In genomic region chr5:92386643-92387042, GRCm38 (mm10) we compare ENCODE assay signal across 12 mouse cellular contexts. TPM values are rescaled to one million over a fixed set of nuclear protein-coding genes. Genes with fewer than 3 reads are reported as not detected.
A peak's percentile ranks its signal among the peaks of the same experiment; 100 is the strongest.
DNase-seq lines count a peak whose midpoint lies in the region; ATAC-seq and TF ChIP-seq lines count a peak whose summit lies in the region.
"Had no signal": no experiment of that assay in that cellular context is flagged by ENCODE, and none has a peak within 500 bp of the region (broad histone marks: within the 10 kb centered on the region; RNA-seq: fewer than 3 reads in every experiment).

No protein-coding gene starts in this region.

- H3K27ac ChIP-seq in forebrain, postnatal 0 days (ENCODE audit: low read depth, low read length), result no peak overlapping the region
- H3K27ac ChIP-seq in forebrain, embryonic 15.5 days (replicated peaks), result no peak overlapping the region
- peak overlapping the region; percentile 85 for H3K27ac ChIP-seq in heart, embryonic 13.5 days (replicated peaks)
- no peak overlapping the region for H3K27ac ChIP-seq in liver, embryonic 11.5 days (ENCODE audit: low read depth, low read length)
- no peak overlapping the region for H3K27ac ChIP-seq in forebrain, embryonic 13.5 days
- H3K27ac ChIP-seq: midbrain, embryonic 10.5 days had no signal

- no peak overlapping the region for H3K9ac ChIP-seq in forebrain, postnatal 0 days
- H3K9ac ChIP-seq in forebrain, embryonic 15.5 days (replicated peaks), result no peak overlapping the region
- no peak overlapping the region for H3K9ac ChIP-seq in heart, embryonic 13.5 days
- H3K9ac ChIP-seq in liver, embryonic 11.5 days (ENCODE audit: low read depth, low read length), result no peak overlapping the region
- H3K9ac ChIP-seq in forebrain, embryonic 13.5 days, result no peak overlapping the region

- no peak for DNase-seq in forebrain, postnatal 0 days
- DNase-seq in liver, embryonic 11.5 days (ENCODE audit: low spot score), result no peak
- no peak for DNase-seq in spleen, postnatal 10 days (ENCODE audit: low spot score in 2 of 2)
- DNase-seq in cerebellum, adult 18-20 months, result no peak
- DNase-seq: B cell, adult 2 months; cerebellum, postnatal 25 days had no signal

- WGBS in forebrain, postnatal 0 days, result 41% methylated on average over 6 of the region's 6 CpGs
- WGBS in forebrain, embryonic 15.5 days, result 53% methylated on average over 6 of the region's 6 CpGs
- 13% methylated on average over 6 of the region's 6 CpGs for WGBS in heart, embryonic 13.5 days
- WGBS in liver, embryonic 11.5 days, result 28% methylated on average over 6 of the region's 6 CpGs
- WGBS in forebrain, embryonic 13.5 days, result 58% methylated on average over 6 of the region's 6 CpGs

- H3K4me1 ChIP-seq in forebrain, postnatal 0 days (ENCODE audit: insufficient read depth), result no peaks in the 10 kb centered on the region
- H3K4me1 ChIP-seq in forebrain, embryonic 15.5 days, result no peaks in the 10 kb centered on the region
- H3K4me1 ChIP-seq in E14TG2a.4 (replicated peaks; ENCODE audit: low read depth, low read length), result peaks cover 8% of the 10 kb centered on the region
- peaks cover 44% of the 10 kb centered on the region for H3K4me1 ChIP-seq in heart, embryonic 13.5 days
- peaks cover 2% of the 10 kb centered on the region; the same call in 1 of the 2 replicates for H3K4me1 ChIP-seq in liver, embryonic 11.5 days (replicated peaks; ENCODE audit: control insufficient read depth, insufficient read depth, low read length)
- H3K4me1 ChIP-seq in forebrain, embryonic 13.5 days, result no peaks in the 10 kb centered on the region

- no peaks in the 10 kb centered on the region for H3K36me3 ChIP-seq in forebrain, postnatal 0 days (ENCODE audit: insufficient read depth)
- no peaks in the 10 kb centered on the region for H3K36me3 ChIP-seq in forebrain, embryonic 15.5 days
- no peaks in the 10 kb centered on the region for H3K36me3 ChIP-seq in E14TG2a.4 (ENCODE audit: insufficient read depth, low read length)
- no peaks in the 10 kb centered on the region for H3K36me3 ChIP-seq in heart, embryonic 13.5 days
- H3K36me3 ChIP-seq in liver, embryonic 11.5 days (ENCODE audit: control insufficient read depth, insufficient read depth, low read length), result no peaks in the 10 kb centered on the region
- no peaks in the 10 kb centered on the region for H3K36me3 ChIP-seq in forebrain, embryonic 13.5 days (ENCODE audit: poor library complexity, severe bottlenecking)
- H3K36me3 ChIP-seq: midbrain, embryonic 10.5 days had no signal

- H3K4me2 ChIP-seq in forebrain, postnatal 0 days (ENCODE audit: low read depth), result no peak overlapping the region
- H3K4me2 ChIP-seq in forebrain, embryonic 15.5 days (replicated peaks), result no peak overlapping the region
- peak overlapping the region; percentile 60 for H3K4me2 ChIP-seq in heart, embryonic 13.5 days
- H3K4me2 ChIP-seq in liver, embryonic 11.5 days, result no peak overlapping the region
- H3K4me2 ChIP-seq in forebrain, embryonic 13.5 days, result no peak overlapping the region

- H3K4me3 ChIP-seq in forebrain, postnatal 0 days (ENCODE audit: low read depth, low read length), result no peak overlapping the region
- H3K4me3 ChIP-seq in forebrain, embryonic 15.5 days, result no peak overlapping the region
- H3K4me3 ChIP-seq in E14TG2a.4 (replicated peaks; ENCODE audit: low read length), result no peak overlapping the region
- H3K4me3 ChIP-seq in heart, embryonic 13.5 days, result peak overlapping the region; percentile 28
- no peak overlapping the region for H3K4me3 ChIP-seq in liver, embryonic 11.5 days (ENCODE audit: low read depth, low read length)
- H3K4me3 ChIP-seq in forebrain, embryonic 13.5 days, result no peak overlapping the region
- H3K4me3 ChIP-seq: midbrain, embryonic 10.5 days had no signal

- peak; percentile 35 for TF ChIP-seq CTCF in forebrain, postnatal 0 days (IDR thresholded peaks at IDR 0.05; ENCODE audit: low read depth)
- peak; percentile 26; the same call in 1 of the 2 replicates for TF ChIP-seq CTCF in E14TG2a.4 (conservative IDR thresholded peaks at IDR 0.05; ENCODE audit: low read length)

- H3K27me3 ChIP-seq in forebrain, postnatal 0 days (ENCODE audit: insufficient read depth, low read length), result peaks cover 4% of the 10 kb centered on the region; the same call in 1 of the 2 replicates
- peaks cover 3% of the 10 kb centered on the region; the same call in 1 of the 2 replicates for H3K27me3 ChIP-seq in forebrain, embryonic 15.5 days
- peaks cover 37% of the 10 kb centered on the region for H3K27me3 ChIP-seq in E14TG2a.4 (ENCODE audit: insufficient read depth, low read length)
- peaks cover 13% of the 10 kb centered on the region for H3K27me3 ChIP-seq in heart, embryonic 13.5 days (replicated peaks)
- peaks cover 21% of the 10 kb centered on the region for H3K27me3 ChIP-seq in liver, embryonic 11.5 days (replicated peaks; ENCODE audit: control insufficient read depth, insufficient read depth, low read length)
- H3K27me3 ChIP-seq in forebrain, embryonic 13.5 days, result peaks cover 17% of the 10 kb centered on the region

- peak; percentile 16; the same call in 1 of the 2 replicates for ATAC-seq in forebrain, postnatal 0 days
- no peak for ATAC-seq in forebrain, embryonic 15.5 days (replicated peaks)
- ATAC-seq in heart, embryonic 13.5 days (ENCODE audit: extremely low read depth, insufficient number of reproducible peaks, low FRiP score, low TSS enrichment), result peak; percentile 51; the same call in 1 of the 2 replicates
- ATAC-seq in liver, embryonic 11.5 days (replicated peaks; ENCODE audit: low FRiP score), result 0 out of 2 replicates have a peak, but pooled peaks have one; percentile 32
- no peak for ATAC-seq in forebrain, embryonic 13.5 days

- H3K9me3 ChIP-seq in forebrain, postnatal 0 days (ENCODE audit: low read length), result no peaks in the 10 kb centered on the region
- no peaks in the 10 kb centered on the region for H3K9me3 ChIP-seq in forebrain, embryonic 15.5 days
- no peaks in the 10 kb centered on the region for H3K9me3 ChIP-seq in E14TG2a.4 (ENCODE audit: low read length)
- no peaks in the 10 kb centered on the region for H3K9me3 ChIP-seq in heart, embryonic 13.5 days
- no peaks in the 10 kb centered on the region for H3K9me3 ChIP-seq in liver, embryonic 11.5 days (ENCODE audit: control insufficient read depth, low read length)
- no peaks in the 10 kb centered on the region for H3K9me3 ChIP-seq in forebrain, embryonic 13.5 days (replicated peaks)
- H3K9me3 ChIP-seq: midbrain, embryonic 10.5 days had no signal

RNA-seq across cellular contexts. Expression of gene Cxcl10, which starts 38.0 kb away (rescaled TPM):
- 0.38 and 0.86 TPM in 2 replicates for total RNA-seq in forebrain, postnatal 0 days (2014; rRNA removed)
- 0.28 and 0.55 TPM in 2 replicates for polyA plus RNA-seq in forebrain, postnatal 0 days (2015; fragmentation: Nextera tagmentation; extraction: Ambion mirVana)
- 0.20 TPM in 1 of 2 replicates, not detected in the other for polyA plus RNA-seq in forebrain, embryonic 15.5 days (2015; fragmentation: Nextera tagmentation; extraction: Ambion mirVana)
- polyA plus RNA-seq in heart, embryonic 13.5 days (2015; fragmentation: Nextera tagmentation; extraction: Ambion mirVana), result 1.6 and 2.0 TPM in 2 replicates
- polyA plus RNA-seq in liver, embryonic 11.5 days (2014; fragmentation: Nextera tagmentation; extraction: Ambion mirVana), result 6.0 and 6.5 TPM in 2 replicates
- 0.22 TPM in 1 of 2 replicates, not detected in the other for polyA plus RNA-seq in forebrain, embryonic 13.5 days (2015; fragmentation: Nextera tagmentation; extraction: Ambion mirVana)

RNA-seq across cellular contexts. Expression of gene Nup54, which starts 48.4 kb away (rescaled TPM):
- 80.1 and 94.5 TPM in 2 replicates for total RNA-seq in forebrain, postnatal 0 days (2014; rRNA removed)
- 35.1 and 43.7 TPM in 2 replicates for polyA plus RNA-seq in forebrain, postnatal 0 days (2015; fragmentation: Nextera tagmentation; extraction: Ambion mirVana)
- 55.7 and 60.0 TPM in 2 replicates for polyA plus RNA-seq in forebrain, embryonic 15.5 days (2015; fragmentation: Nextera tagmentation; extraction: Ambion mirVana)
- 35.8 and 39.4 TPM in 2 replicates for polyA plus RNA-seq in heart, embryonic 13.5 days (2015; fragmentation: Nextera tagmentation; extraction: Ambion mirVana)
- polyA plus RNA-seq in liver, embryonic 11.5 days (2014; fragmentation: Nextera tagmentation; extraction: Ambion mirVana), result 72.5 and 82.5 TPM in 2 replicates
- 56.1 and 62.2 TPM in 2 replicates for polyA plus RNA-seq in forebrain, embryonic 13.5 days (2015; fragmentation: Nextera tagmentation; extraction: Ambion mirVana)

RNA-seq across cellular contexts. Expression of gene Art3, which starts 55.0 kb away (rescaled TPM):
- total RNA-seq in forebrain, postnatal 0 days (2014; rRNA removed), result 3.0 and 3.5 TPM in 2 replicates
- polyA plus RNA-seq in forebrain, postnatal 0 days (2015; fragmentation: Nextera tagmentation; extraction: Ambion mirVana), result 8.0 and 9.4 TPM in 2 replicates
- 3.5 and 4.0 TPM in 2 replicates for polyA plus RNA-seq in forebrain, embryonic 15.5 days (2015; fragmentation: Nextera tagmentation; extraction: Ambion mirVana)
- polyA plus RNA-seq in heart, embryonic 13.5 days (2015; fragmentation: Nextera tagmentation; extraction: Ambion mirVana), result 35.4 and 36.2 TPM in 2 replicates
- 1.1 and 1.8 TPM in 2 replicates for polyA plus RNA-seq in liver, embryonic 11.5 days (2014; fragmentation: Nextera tagmentation; extraction: Ambion mirVana)
- 2.3 and 4.1 TPM in 2 replicates for polyA plus RNA-seq in forebrain, embryonic 13.5 days (2015; fragmentation: Nextera tagmentation; extraction: Ambion mirVana)

RNA-seq across cellular contexts. Expression of gene Cxcl9, which starts 58.8 kb away (rescaled TPM):
- total RNA-seq in forebrain, postnatal 0 days (2014; rRNA removed), result not detected in 2 replicates
- not detected in 2 replicates for polyA plus RNA-seq in forebrain, postnatal 0 days (2015; fragmentation: Nextera tagmentation; extraction: Ambion mirVana)
- not detected in 2 replicates for polyA plus RNA-seq in forebrain, embryonic 15.5 days (2015; fragmentation: Nextera tagmentation; extraction: Ambion mirVana)
- 0.05 TPM in 1 of 2 replicates, not detected in the other for polyA plus RNA-seq in heart, embryonic 13.5 days (2015; fragmentation: Nextera tagmentation; extraction: Ambion mirVana)
- not detected in 2 replicates for polyA plus RNA-seq in liver, embryonic 11.5 days (2014; fragmentation: Nextera tagmentation; extraction: Ambion mirVana)
- not detected in 2 replicates for polyA plus RNA-seq in forebrain, embryonic 13.5 days (2015; fragmentation: Nextera tagmentation; extraction: Ambion mirVana)
- polyA plus RNA-seq: forebrain, embryonic 11.5 days; midbrain, embryonic 10.5 days had no signal

Comparison
In these comparisons a context has a peak if more than half of its experiments do, and no peak if none do; other contexts are left out.
1. ATAC-seq: peak in forebrain, postnatal 0 days (single experiment), heart, embryonic 13.5 days (single experiment) and liver, embryonic 11.5 days (single experiment); none in forebrain, embryonic 15.5 days (single experiment) and forebrain, embryonic 13.5 days (single experiment).